Mouse (Mus musculus): ENCODE measurements around the gene Ddx47.

GRCm38 (mm10) chr6:134963910-134964309 is 47.5 kb upstream of the Ddx47 start:
- TF ChIP-seq CTCF (IDR thresholded peaks at IDR 0.05; ENCODE audit: extremely low read depth, insufficient read depth, low read length) (no peak), POLR2A (IDR thresholded peaks at IDR 0.05; ENCODE audit: extremely low read depth, insufficient read depth, low read length) (no peak)
